Mouse (Mus musculus) cerebellum, adult 8-10 months (tissue): ENCODE measurements around the gene Cfap43.

Source experiments
- DNase-seq: peaks from one replicate; pipeline ENCODE4 v3.0.0; 2022

Cfap43 gene

GRCm38 (mm10) chr19:47919126-47919965 is at the start of gene Cfap43, which contains the start of gene Itprip:
Gene Cfap43, minus strand, starts transcription at chr19:47919287.
Gene Itprip, minus strand, starts transcription at chr19:47919299.
- no peak for DNase-seq

- DNase-seq: no peak
Measured at GRCm38 (mm10) chr19:47958181-47958580, 39.1 kb upstream of the Cfap43 start.

- DNase-seq: no peak
Measured at GRCm38 (mm10) chr19:47953169-47953568, 34.1 kb upstream of the Cfap43 start.

GRCm38 (mm10) chr19:47950946-47951345 is 31.9 kb upstream of the Cfap43 start:
- no peak for DNase-seq

GRCm38 (mm10) chr19:47946821-47947465 is 27.9 kb upstream of the Cfap43 start:
- no peak for DNase-seq

- no peak for DNase-seq
Measured at GRCm38 (mm10) chr19:47939361-47939760, 20.3 kb upstream of the Cfap43 start.

- DNase-seq: no peak
Measured at GRCm38 (mm10) chr19:47937443-47938406, 18.6 kb upstream of the Cfap43 start, which contains the start of gene Cfap58. Gene Cfap58, plus strand, starts transcription at chr19:47937675.

- no peak for DNase-seq
Measured at GRCm38 (mm10) chr19:47936938-47937337, 17.9 kb upstream of the Cfap43 start.

GRCm38 (mm10) chr19:47936490-47936889 is 17.4 kb upstream of the Cfap43 start:
- no peak for DNase-seq

GRCm38 (mm10) chr19:47935530-47935929 is 16.4 kb upstream of the Cfap43 start:
- no peak for DNase-seq

GRCm38 (mm10) chr19:47934636-47935238 is 15.7 kb upstream of the Cfap43 start:
- no peak for DNase-seq

- no peak for DNase-seq
Measured at GRCm38 (mm10) chr19:47934146-47934545, 15.1 kb upstream of the Cfap43 start.

GRCm38 (mm10) chr19:47931982-47932638 is 13.0 kb upstream of the Cfap43 start:
- no peak for DNase-seq

GRCm38 (mm10) chr19:47929043-47929442 is 10.0 kb upstream of the Cfap43 start:
- no peak for DNase-seq

- no peak for DNase-seq
Measured at GRCm38 (mm10) chr19:47927032-47927431, 7.9 kb upstream of the Cfap43 start.

GRCm38 (mm10) chr19:47925819-47926218 is 6.7 kb upstream of the Cfap43 start:
- DNase-seq: no peak

- no peak for DNase-seq
Measured at GRCm38 (mm10) chr19:47919966-47920375, 884 bp upstream of the Cfap43 start.

- no peak for DNase-seq
Measured at GRCm38 (mm10) chr19:47918455-47919101, 509 bp downstream of the Cfap43 start.

GRCm38 (mm10) chr19:47918016-47918415 is 1.1 kb downstream of the Cfap43 start:
- DNase-seq: no peak

GRCm38 (mm10) chr19:47917396-47917795 is 1.7 kb downstream of the Cfap43 start:
- no peak for DNase-seq

GRCm38 (mm10) chr19:47915251-47915650 is 3.8 kb downstream of the Cfap43 start:
- no peak for DNase-seq
